Mouse (Mus musculus) kidney, postnatal 4 days (tissue): ENCODE results near the gene Epas1.

Experiments
- DNase-seq, 2 experiments: peaks; one replicate each; pipeline ENCODE4 v3.0.0; 2021; ENCODE audit warnings: mixed read lengths in 2 of 2

Epas1 gene

GRCm38 (mm10) chr17:86753130-86753821 lies at the start of gene Epas1:
Gene Epas1, plus strand, starts transcription at chr17:86753700.
- peak; percentile 89 to 94 for DNase-seq

DNA sequence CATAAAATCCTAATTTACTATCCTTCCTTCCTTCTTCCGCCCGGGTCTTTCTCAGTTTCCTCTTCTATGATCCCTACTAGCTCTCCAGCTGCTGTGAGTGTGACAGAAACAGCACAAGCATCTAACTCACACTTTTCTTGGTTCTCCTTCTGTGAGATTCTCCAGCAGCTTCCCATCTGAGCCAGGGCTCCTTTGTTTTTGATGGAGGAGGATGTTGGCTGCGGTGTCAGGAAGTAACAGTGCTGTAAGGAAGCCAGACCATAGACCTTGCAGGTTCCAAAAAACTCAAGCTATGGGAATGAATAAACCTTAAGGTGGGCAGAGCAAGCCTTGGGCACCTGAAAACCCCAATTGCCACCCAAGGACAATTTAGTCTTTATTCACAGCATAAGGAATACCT lies 48.3 kb upstream of the Epas1 start:
- DNase-seq, result peak in 1 of 2 experiments; percentile 16

DNA sequence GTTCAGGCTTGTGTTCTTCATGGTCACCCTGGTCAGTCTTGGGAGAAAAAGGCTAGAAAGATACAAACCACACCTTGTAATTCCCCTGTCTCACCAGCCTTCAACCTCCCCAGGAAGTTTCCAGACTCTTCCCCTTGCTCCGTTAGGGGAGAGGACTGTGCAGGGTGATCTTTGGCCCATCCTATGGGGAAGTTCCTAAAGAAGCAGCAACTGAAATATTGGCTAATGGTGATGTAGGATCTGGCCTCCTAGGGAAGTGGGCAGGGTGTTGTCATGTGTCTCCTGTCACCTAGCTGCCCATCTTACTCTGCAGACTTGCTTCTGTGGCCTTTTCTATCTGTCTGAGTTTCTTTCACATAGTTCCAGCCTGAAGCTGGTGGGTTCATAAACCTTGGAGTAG lies 47.0 kb upstream of the Epas1 start:
- no peak for DNase-seq

- no peak for DNase-seq
Measured at GRCm38 (mm10) chr17:86709803-86710202, 43.7 kb upstream of the Epas1 start.

DNA sequence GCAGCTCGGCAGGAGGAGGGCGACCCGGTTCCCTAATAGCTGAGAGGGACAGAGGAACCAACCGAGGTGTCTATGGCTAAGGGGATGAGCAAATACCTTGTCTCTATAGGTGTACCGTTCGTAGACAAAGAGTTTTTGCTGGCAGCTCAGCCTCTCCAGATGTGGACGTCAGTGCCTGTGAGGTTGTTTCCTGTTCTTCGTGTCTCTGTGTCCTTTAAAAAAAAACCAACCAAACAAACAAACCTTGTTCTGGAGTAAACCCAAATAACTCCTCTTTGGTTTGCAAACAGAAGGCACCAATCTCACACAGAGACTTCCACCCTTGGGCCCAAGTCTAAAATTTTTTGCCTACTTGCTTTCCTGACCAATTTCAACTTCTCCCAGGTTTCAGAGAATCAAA lies 43.1 kb upstream of the Epas1 start:
- DNase-seq, result no peak

DNA sequence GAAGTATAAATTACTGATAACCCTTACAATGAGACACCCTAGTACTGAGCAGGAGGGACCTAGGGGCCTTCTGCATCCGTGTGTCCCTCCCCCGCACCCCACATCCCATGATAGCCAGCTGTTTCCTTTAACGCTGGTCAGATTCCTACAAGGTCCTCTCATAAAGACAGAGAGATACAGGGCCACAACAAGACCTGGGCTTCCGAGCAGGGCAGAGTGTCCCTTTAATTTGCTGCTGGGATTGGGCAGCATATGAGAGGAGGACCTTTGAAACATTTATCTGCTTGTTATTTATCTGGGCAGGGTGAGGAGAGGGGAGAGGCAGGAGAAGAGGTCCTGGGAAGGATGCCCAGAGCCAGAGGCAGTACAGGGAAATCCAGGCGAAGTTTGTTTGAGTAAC lies 41.6 kb upstream of the Epas1 start:
- DNase-seq, result peak; percentile 24 to 48

- no peak for DNase-seq
Measured at GRCm38 (mm10) chr17:86712601-86713000, 40.9 kb upstream of the Epas1 start.

DNA sequence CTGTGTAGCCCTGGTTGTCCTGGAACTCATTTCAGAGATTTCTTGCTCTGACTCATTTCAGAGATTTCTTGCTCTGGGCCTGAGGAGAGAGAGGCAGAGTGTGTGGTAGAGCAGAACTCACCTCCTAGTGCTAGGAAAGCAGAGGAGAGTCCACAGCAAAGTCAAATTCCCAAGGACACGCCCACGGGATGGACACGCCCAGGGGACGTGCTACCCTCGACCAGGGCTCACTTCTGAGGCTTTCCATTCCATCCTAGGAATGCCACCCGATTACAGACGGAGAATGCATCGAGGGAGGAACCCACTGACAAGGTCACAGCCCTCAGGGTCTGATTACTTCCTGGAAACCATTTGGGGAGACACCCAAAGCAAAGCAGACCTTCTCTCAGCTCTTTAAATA lies 39.9 kb upstream of the Epas1 start:
- peak; percentile 63 to 66 for DNase-seq

- no peak for DNase-seq
Measured at GRCm38 (mm10) chr17:86724786-86725415, 28.6 kb upstream of the Epas1 start.

DNA sequence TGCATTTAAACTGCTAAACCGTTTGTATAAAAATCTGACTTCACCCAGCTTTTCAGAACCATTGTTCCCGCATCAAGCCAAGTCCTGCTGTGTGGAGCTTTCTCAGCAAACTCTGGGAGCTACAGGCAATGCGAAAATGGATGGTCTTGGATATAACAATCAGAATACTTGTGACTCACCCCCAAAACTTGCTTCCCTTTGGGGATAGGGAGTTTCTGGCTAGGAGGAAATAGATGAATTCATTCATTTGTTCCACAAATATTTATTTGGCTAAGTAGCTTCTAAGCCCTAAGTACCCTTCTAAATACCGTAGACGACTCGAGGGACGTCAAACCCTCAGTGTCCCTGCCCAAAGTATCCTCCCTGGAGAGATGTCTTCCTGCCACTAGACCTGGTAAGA lies 27.0 kb upstream of the Epas1 start:
- no peak for DNase-seq

GRCm38 (mm10) chr17:86727031-86727430 lies 26.5 kb upstream of the Epas1 start:
- DNase-seq, result no peak

DNA sequence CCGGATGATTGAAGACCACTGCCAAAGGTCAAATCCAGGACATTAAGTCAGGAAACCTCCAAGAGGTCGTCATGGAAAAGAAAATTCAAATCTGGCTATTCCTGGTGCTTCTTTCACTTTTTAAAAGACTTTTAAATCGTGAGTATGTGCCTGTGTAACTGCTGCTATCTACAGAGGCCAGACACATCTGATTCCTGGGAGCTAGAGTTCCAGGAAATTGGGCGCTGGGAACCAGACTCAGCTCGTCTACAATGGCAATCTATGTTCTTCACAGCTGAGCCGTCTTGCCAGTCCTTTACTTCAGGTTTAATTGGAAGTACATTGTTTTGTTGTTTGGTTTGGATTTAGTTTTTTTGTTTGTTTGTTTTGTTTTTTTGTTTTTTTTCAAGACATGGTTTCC lies 22.2 kb upstream of the Epas1 start:
- DNase-seq, result no peak

DNA sequence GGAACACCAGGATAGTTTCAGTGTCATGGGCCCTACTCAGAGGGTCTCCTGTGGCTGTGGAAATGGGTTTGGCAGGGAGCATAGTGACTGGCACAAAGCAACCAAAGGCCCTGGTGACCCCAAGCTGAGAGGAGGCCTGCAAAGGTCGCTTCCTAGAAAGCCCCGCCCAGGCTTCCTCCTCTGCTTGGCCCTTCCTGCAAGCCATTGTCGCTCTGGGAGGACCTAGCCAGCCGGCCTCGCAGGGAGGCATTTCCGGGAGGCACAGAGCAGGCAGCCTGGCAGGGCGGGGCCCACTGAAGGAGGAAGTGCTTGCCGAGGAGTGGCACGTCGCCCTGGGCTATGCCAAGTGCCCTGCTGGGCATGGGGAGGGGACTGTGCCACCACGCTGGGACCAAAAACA lies 21.5 kb upstream of the Epas1 start:
- DNase-seq, result peak; percentile 79 to 87

GRCm38 (mm10) chr17:86732522-86732921 lies 21.0 kb upstream of the Epas1 start:
- DNase-seq, result no peak

DNA sequence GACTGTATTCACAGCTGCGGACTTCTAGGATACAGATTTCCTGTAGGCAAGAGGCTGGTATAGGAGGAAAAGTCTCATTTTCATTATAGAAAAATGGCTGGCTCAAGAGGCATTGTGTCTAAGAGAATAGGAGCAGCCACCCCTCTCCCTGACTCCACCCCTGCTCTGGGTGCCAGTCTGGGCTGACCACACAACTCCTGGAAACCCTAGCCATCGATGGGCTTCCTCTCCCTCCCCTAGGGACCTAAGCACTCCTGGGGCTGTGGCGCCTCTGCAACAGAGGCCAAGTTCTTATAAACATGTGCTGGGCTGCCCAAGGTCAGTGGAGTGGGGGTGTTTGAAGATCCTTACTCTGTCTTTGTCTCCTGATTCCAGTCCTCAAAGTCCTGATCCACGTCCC lies 19.9 kb upstream of the Epas1 start:
- DNase-seq, result no peak

DNA sequence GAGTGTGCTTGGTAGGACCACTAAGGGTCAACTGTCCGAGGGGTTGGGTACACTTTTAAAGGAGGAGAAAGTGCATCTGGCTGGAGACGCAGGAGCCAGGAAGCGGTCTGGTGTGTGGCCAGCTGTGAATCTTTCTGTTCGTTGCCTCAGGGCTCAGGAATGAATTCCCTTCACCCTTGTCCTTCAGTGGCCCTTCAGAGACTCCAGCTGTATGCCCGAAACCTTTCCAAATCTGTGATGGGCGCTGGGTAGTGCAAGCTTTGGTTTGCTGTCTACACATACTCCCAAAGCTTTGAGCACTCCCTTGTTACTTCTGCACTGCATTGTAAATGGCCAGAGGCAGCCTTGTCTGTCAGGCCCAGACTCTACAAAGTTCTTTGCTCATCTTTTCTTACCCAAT lies 15.0 kb upstream of the Epas1 start:
- DNase-seq, result peak in 1 of 2 experiments; percentile 14

DNA sequence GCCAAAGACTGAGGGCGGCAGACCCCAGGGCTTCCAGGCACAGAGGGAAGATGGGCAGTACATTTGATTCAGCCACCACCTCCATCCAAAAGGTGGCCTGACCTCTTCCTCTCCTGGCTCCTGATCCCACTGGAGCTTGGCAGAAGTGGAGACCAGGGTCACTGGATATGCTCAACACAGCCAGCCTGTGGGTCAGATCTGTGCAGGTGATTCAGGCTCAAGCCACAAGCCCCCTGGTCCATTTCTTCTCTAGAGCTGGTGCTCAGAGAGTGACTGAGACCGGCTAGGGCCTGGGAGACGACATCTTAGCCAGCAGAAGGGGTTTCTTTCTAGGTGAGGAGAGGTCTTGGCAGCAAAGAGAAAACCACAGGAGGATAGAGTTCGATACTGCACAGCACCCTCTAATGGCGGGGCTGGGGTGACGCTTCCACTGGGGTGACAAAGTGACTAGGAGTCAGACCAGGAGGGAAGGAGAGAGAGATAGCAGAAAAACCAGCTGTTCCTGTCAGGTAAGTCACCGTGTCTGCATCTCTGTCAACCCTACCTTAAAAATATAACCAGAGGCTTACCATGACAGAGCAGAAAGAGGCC lies 10.1 kb upstream of the Epas1 start:
- no peak for DNase-seq

GRCm38 (mm10) chr17:86744943-86745342 lies 8.6 kb upstream of the Epas1 start:
- peak in 1 of 2 experiments; percentile 14 for DNase-seq

DNA sequence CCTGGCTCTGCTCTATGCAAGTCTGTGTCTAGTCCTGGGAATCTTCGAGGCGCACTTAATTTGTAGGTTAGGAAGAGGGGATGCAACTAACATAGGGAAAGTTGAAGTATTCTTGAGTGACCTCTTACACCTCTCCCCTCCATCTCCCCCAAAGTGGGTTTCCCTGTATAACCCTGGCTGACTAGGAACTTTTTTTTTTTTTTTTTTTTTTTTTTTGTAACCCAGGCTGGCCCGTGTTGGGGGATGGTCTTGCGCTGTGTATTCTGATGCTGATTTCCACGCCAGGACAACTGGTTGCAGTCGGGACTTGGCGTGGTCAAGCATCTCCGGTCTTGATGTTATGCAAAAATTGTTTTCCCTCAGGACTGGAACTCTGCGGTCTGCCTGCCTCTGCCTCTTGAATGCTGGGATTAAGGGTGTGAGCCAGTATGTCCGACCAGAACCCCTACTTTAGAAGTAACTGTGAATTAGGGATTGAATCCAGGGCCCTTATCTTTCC lies 2.1 kb upstream of the Epas1 start:
- DNase-seq, result no peak

DNA sequence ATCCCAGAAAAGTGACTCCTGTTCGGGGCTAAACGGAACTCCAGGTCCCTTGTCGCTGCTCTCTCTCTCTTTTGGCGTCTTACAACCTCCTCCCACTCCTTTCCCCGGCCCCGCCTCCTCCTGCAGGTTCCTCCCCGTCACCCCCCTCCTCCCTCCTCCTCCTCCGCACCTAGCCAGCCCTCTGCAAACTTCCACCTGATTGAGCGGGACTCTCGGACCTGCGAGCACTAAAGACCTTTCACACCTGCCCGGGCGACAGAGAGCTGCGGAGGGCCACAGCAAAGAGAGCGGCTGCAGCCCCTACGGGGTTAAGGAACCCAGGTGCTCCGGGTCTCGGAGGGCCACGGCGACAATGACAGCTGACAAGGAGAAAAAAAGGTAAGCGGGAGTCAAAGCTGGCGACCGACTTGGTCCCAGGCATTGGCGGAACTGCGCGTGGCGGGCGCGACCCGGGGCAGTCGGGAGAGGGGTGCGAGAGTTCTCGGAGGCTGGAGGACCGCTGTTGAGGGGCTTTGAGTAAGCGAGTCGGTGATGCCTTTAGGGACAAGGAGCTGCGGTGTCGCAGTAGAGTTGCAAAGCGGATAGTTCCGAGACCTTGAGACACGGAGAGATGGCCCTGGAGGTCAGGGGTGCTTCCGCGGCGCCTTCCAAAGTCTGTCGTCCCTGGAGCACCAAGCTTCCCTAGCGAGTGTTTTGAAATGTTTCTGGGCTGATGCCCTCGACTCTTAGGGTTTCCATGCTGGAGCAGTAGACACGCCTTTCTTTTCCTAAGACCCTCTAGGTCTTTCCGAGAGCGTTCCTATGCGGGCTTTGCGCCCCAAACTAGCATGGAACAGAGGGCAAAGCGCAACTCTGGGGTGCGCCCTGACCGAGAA lies 668 bp downstream of the Epas1 start:
- peak; percentile 76 to 87 for DNase-seq

DNA sequence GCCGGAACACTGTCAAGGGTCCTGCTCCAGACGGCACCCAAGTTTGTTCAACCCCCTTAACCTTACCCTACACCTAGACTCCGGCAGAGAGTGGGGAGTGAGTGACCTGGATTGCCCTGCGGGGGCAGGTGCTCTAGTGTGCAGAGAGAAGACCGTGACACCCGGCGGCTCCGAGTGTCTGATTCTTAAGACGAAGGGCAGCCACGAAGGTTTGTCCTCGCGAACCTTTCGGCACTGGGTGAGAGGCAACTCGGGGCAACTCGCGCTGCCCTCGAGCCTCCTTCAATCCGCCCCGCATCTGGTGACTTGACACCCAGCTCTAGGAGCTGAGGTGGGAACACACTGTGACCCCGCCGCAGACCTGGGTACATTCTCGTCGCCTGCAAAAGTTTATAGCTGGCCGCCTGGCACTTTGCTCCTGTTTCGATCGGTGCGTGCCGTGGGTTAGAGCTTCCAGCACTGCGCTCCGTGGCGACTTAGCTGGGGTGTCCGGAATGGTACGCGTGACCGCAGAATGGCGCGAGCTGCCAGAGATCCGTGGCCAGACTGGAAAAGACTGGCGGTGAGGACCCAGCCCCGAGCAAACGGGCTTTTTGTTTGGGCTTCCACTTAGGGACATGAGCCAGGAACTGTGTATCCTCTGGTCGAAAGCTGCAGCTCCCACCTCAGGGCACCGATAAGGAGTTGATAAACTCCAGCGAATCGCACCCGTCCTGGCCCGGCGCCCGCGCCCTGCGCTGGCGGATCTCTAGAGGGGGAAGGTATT lies 1.5 kb downstream of the Epas1 start:
- DNase-seq, result peak; percentile 52 to 62

GRCm38 (mm10) chr17:86755581-86756195 lies 2.2 kb downstream of the Epas1 start:
- peak in 1 of 2 experiments; percentile 22 for DNase-seq
